Mouse (Mus musculus) neutrophil, adult 5-6 weeks (primary cell): ENCODE measurements around the gene Npdc1. TPM values are rescaled to one million over a fixed set of nuclear protein-coding genes. Genes with fewer than 3 reads are reported as not detected.

ENCODE experiments used
- ATAC-seq: fragments of 151-379, 151-347 bp; 2 replicates; pipeline ENCODE4 v1.8.0; 2017; ENCODE audit warnings: mild to moderate bottlenecking, moderate TSS enrichment; ENCODE audit not compliant: insufficient number of reproducible peaks, poor library complexity, low FRiP score, severe bottlenecking; ENCODE audit errors: extremely low read depth
- total RNA-seq: library from RNA; stranded (forward); fragments of 200-1000 nt; gene quantifications from 2 replicates; pipeline ENCODE4 v1.2.3, GENCODE M21; 2017

Gene Npdc1
- total RNA-seq, 1 experiment from 2014 or later, result not detected

- ATAC-seq, result no peak
Measured at GRCm38 (mm10) chr2:25457022-25457896, 58.1 kb downstream of the Npdc1 start.

GRCm38 (mm10) chr2:25458911-25459310 lies 59.8 kb downstream of the Npdc1 start:
- ATAC-seq, result no peak

Other genes starting within 250 kb of the Npdc1 start
- gene Nrarp, start 218.6 kb upstream of the Npdc1 start, total RNA-seq, result 1.7 and 3.6 TPM in 2 replicates
- 50.0 and 56.1 TPM in 2 replicates for gene Tor4a, start 202.5 kb upstream of the Npdc1 start, total RNA-seq
- 95.0 and 104 TPM in 2 replicates for gene Nelfb, start 187.9 kb upstream of the Npdc1 start, total RNA-seq
- not detected in 2 replicates for gene Stpg3, start 184.7 kb upstream of the Npdc1 start, total RNA-seq
- gene Fam166a, start 180.6 kb upstream of the Npdc1 start, total RNA-seq, result not detected in 2 replicates
- 222 and 223 TPM in 2 replicates for gene Tubb4b, start 174.6 kb upstream of the Npdc1 start, total RNA-seq
- gene Slc34a3, start 165.0 kb upstream of the Npdc1 start, total RNA-seq, result not detected in 2 replicates
- not detected in 2 replicates for gene Rnf224, start 162.6 kb upstream of the Npdc1 start, total RNA-seq
- 0.58 TPM in 1 of 2 replicates, not detected in the other for gene Rnf208, start 157.1 kb upstream of the Npdc1 start, total RNA-seq
- 1.0 TPM in 1 of 2 replicates, not detected in the other for gene Cysrt1, start 156.9 kb upstream of the Npdc1 start, total RNA-seq
- 6.1 and 8.7 TPM in 2 replicates for gene AL732309.1, start 152.5 kb upstream of the Npdc1 start, total RNA-seq
- 6.9 and 16.7 TPM in 2 replicates for gene Tmem203, start 143.9 kb upstream of the Npdc1 start, total RNA-seq
- 4.9 and 6.9 TPM in 2 replicates for gene Tprn, start 136.7 kb upstream of the Npdc1 start, total RNA-seq
- 31.0 and 33.0 TPM in 2 replicates for gene Ssna1, start 126.9 kb upstream of the Npdc1 start, total RNA-seq
- gene Anapc2, start 126.9 kb upstream of the Npdc1 start, total RNA-seq, result 49.5 and 82.2 TPM in 2 replicates
- not detected in 2 replicates for gene Tmem210, start 111.2 kb upstream of the Npdc1 start, total RNA-seq
- not detected in 2 replicates for gene Lrrc26, start 109.4 kb upstream of the Npdc1 start, total RNA-seq
- gene Grin1, start 80.2 kb upstream of the Npdc1 start, total RNA-seq, result not detected in 2 replicates
- 49.2 and 79.5 TPM in 2 replicates for gene Man1b1, start 67.0 kb upstream of the Npdc1 start, total RNA-seq
- gene Dpp7, start 43.0 kb upstream of the Npdc1 start, total RNA-seq, result 24.7 and 25.5 TPM in 2 replicates
- gene Uap1l1, start 33.7 kb upstream of the Npdc1 start, total RNA-seq, result 8.7 and 11.7 TPM in 2 replicates
- gene Sapcd2, start 27.0 kb upstream of the Npdc1 start, total RNA-seq, result not detected in 2 replicates
- gene Entpd2, start 3.5 kb upstream of the Npdc1 start, total RNA-seq, result not detected in 2 replicates
- gene Fut7, start 23.9 kb downstream of the Npdc1 start, total RNA-seq, result 4.0 and 4.5 TPM in 2 replicates
- 15.7 and 21.4 TPM in 2 replicates for gene Abca2, start 29.4 kb downstream of the Npdc1 start, total RNA-seq
- not detected in 2 replicates for gene Clic3, start 57.5 kb downstream of the Npdc1 start, total RNA-seq
- gene Paxx, start 61.7 kb downstream of the Npdc1 start, total RNA-seq, result 38.3 and 54.9 TPM in 2 replicates
- gene Ptgds, start 70.7 kb downstream of the Npdc1 start, total RNA-seq, result not detected in 2 replicates
- gene Lcn12, start 94.6 kb downstream of the Npdc1 start, total RNA-seq, result not detected in 2 replicates
- 37.1 and 43.1 TPM in 2 replicates for gene Fbxw5, start 101.4 kb downstream of the Npdc1 start, total RNA-seq
- gene C8g, start 102.4 kb downstream of the Npdc1 start, total RNA-seq, result 0.98 TPM in 1 of 2 replicates, not detected in the other
- 28.1 and 30.4 TPM in 2 replicates for gene Traf2, start 147.6 kb downstream of the Npdc1 start, total RNA-seq
- 66.3 and 85.4 TPM in 2 replicates for gene Edf1, start 158.5 kb downstream of the Npdc1 start, total RNA-seq
- 4.5 and 5.4 TPM in 2 replicates for gene Mamdc4, start 175.5 kb downstream of the Npdc1 start, total RNA-seq
- 0.61 and 1.5 TPM in 2 replicates for gene Phpt1, start 175.9 kb downstream of the Npdc1 start, total RNA-seq
- gene Ajm1, start 182.4 kb downstream of the Npdc1 start, total RNA-seq, result 0.25 TPM in 1 of 2 replicates, not detected in the other
- gene Rabl6, start 209.2 kb downstream of the Npdc1 start, total RNA-seq, result 44.4 and 65.6 TPM in 2 replicates
- not detected in 2 replicates for gene Ccdc183, start 218.3 kb downstream of the Npdc1 start, total RNA-seq
- gene Tmem141, start 222.7 kb downstream of the Npdc1 start, total RNA-seq, result 1.2 and 2.0 TPM in 2 replicates
- gene Fcna, start 228.7 kb downstream of the Npdc1 start, total RNA-seq, result not detected in 2 replicates